Mouse (Mus musculus): ENCODE data around the gene Klhdc1. TPM values are rescaled to one million over a fixed set of nuclear protein-coding genes. Genes with fewer than 3 reads are reported as not detected.

Klhdc1 gene
- polyA plus RNA-seq, 1 experiment from 2014 or later: 3.1 TPM

DNA sequence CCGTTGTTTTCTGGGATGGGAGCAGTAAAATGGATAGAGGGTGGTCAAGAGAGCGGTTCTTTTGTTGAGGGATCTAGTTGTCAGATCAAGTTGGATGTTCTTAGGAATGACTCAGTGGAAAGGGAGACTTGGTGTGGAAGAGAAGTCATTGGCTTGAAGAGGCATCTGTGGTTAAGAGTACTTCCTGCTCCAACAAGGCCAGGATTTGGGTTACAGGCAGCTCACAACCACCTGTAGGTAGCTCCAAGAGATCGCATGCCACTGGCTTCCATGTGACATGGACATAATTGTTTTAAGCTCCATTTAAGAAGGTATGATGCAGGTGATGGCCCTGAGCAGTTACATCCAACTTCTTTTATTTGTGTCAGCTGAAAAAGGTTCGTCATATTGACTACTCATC is 8.8 kb downstream of the Klhdc1 start:
- no peaks in the 10 kb centered on the region for H3K27me3 ChIP-seq (ENCODE audit: control insufficient read depth, insufficient read depth, low read length)
- no peak for DNase-seq (ENCODE audit: low spot score)
- no peak overlapping the region for H3K4me2 ChIP-seq (ENCODE audit: low read depth, low read length, severe bottlenecking)
- H3K4me1 ChIP-seq (replicated peaks; ENCODE audit: control insufficient read depth, insufficient read depth, low read length): no peaks in the 10 kb centered on the region
- no peak overlapping the region for H3K9ac ChIP-seq (ENCODE audit: low read length)
- no peaks in the 10 kb centered on the region for H3K9me3 ChIP-seq (ENCODE audit: control insufficient read depth, low read length)
- H3K4me3 ChIP-seq (ENCODE audit: low read depth, low read length): no peak overlapping the region
- H3K36me3 ChIP-seq (ENCODE audit: control insufficient read depth, insufficient read depth, low read length): no peaks in the 10 kb centered on the region
- no peak for ATAC-seq (replicated peaks; ENCODE audit: low FRiP score)
- 84% methylated on average over 4 of the region's 4 CpGs for WGBS
- no peak overlapping the region for H3K27ac ChIP-seq (ENCODE audit: low read depth, low read length)

GRCm38 (mm10) chr12:69250756-69251155 is 9.8 kb downstream of the Klhdc1 start:
- no peaks in the 10 kb centered on the region for H3K4me1 ChIP-seq (replicated peaks; ENCODE audit: control insufficient read depth, insufficient read depth, low read length)
- DNase-seq (ENCODE audit: low spot score) (no peak), ATAC-seq (replicated peaks; ENCODE audit: low FRiP score) (no peak)
- H3K9me3 ChIP-seq (ENCODE audit: control insufficient read depth, low read length): no peaks in the 10 kb centered on the region
- H3K4me3 ChIP-seq (ENCODE audit: low read depth, low read length): no peak overlapping the region
- no peak overlapping the region for H3K27ac ChIP-seq (ENCODE audit: low read depth, low read length)
- WGBS: 77% methylated on average over 8 of the region's 8 CpGs
- no peak overlapping the region for H3K4me2 ChIP-seq (ENCODE audit: low read depth, low read length, severe bottlenecking)
- H3K9ac ChIP-seq (ENCODE audit: low read length): no peak overlapping the region
- no peaks in the 10 kb centered on the region for H3K27me3 ChIP-seq (ENCODE audit: control insufficient read depth, insufficient read depth, low read length)
- no peaks in the 10 kb centered on the region for H3K36me3 ChIP-seq (ENCODE audit: control insufficient read depth, insufficient read depth, low read length)

DNA sequence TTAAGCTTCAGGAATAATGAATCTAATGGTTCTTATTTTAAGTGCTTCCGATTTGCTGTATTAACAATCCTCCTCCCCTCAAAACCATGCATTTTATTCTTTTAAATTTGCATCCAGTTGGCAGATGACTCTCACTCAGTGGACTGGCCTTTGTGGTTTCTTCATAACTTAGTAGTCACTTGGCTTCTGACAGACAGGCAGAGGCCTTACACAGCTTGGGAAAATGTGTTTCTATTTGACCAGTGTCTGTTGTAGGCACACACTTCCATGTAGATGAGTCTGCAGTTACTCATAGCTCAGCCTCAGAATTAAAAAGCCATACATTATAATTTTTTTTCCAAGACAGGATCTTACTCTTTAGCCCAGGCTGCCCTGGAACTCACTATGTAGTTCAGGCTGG is 12.8 kb downstream of the Klhdc1 start:
- ATAC-seq (replicated peaks; ENCODE audit: low FRiP score) (no peak), DNase-seq (ENCODE audit: low spot score) (no peak)
- H3K9me3 ChIP-seq (ENCODE audit: control insufficient read depth, low read length): no peaks in the 10 kb centered on the region
- no peaks in the 10 kb centered on the region for H3K36me3 ChIP-seq (ENCODE audit: control insufficient read depth, insufficient read depth, low read length)
- no peak overlapping the region for H3K4me2 ChIP-seq (ENCODE audit: low read depth, low read length, severe bottlenecking)
- no peaks in the 10 kb centered on the region for H3K27me3 ChIP-seq (ENCODE audit: control insufficient read depth, insufficient read depth, low read length)
- no peak overlapping the region for H3K9ac ChIP-seq (ENCODE audit: low read length)
- no peaks in the 10 kb centered on the region for H3K4me1 ChIP-seq (replicated peaks; ENCODE audit: control insufficient read depth, insufficient read depth, low read length)
- no peak overlapping the region for H3K4me3 ChIP-seq (ENCODE audit: low read depth, low read length)
- no peak overlapping the region for H3K27ac ChIP-seq (ENCODE audit: low read depth, low read length)
- 91% methylated on average over 1 of the region's 1 CpGs for WGBS

DNA sequence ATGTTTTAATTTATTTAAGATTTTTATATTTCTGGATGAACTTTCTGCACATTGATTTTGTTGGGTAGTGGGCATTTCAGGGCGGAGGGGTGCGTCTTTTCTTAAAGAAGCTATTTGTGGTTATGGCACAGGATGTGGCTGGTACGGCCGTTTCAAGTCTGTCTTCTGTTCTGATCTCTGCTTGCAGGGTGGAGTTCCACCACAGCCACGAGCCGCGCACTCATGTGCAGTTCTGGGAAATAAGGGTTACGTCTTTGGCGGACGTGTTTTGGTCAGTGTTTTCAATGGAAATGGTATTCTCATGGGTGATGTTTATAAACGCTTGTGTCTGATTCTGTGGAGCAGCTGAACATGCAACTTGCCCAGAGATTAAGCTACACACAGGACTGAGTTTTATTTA is 16.9 kb downstream of the Klhdc1 start:
- H3K9me3 ChIP-seq (ENCODE audit: control insufficient read depth, low read length): no peaks in the 10 kb centered on the region
- H3K36me3 ChIP-seq (ENCODE audit: control insufficient read depth, insufficient read depth, low read length): no peaks in the 10 kb centered on the region
- no peak overlapping the region for H3K9ac ChIP-seq (ENCODE audit: low read length)
- no peak for ATAC-seq (replicated peaks; ENCODE audit: low FRiP score)
- H3K4me3 ChIP-seq (ENCODE audit: low read depth, low read length): no peak overlapping the region
- no peak overlapping the region for H3K4me2 ChIP-seq (ENCODE audit: low read depth, low read length, severe bottlenecking)
- DNase-seq (ENCODE audit: low spot score): no peak
- WGBS: 90% methylated on average over 11 of the region's 11 CpGs
- no peaks in the 10 kb centered on the region for H3K27me3 ChIP-seq (ENCODE audit: control insufficient read depth, insufficient read depth, low read length)
- no peak overlapping the region for H3K27ac ChIP-seq (ENCODE audit: low read depth, low read length)
- H3K4me1 ChIP-seq (replicated peaks; ENCODE audit: control insufficient read depth, insufficient read depth, low read length): no peaks in the 10 kb centered on the region

- H3K36me3 ChIP-seq (ENCODE audit: control insufficient read depth, insufficient read depth, low read length): no peaks in the 10 kb centered on the region
- H3K9me3 ChIP-seq (ENCODE audit: control insufficient read depth, low read length): no peaks in the 10 kb centered on the region
- no peaks in the 10 kb centered on the region for H3K4me1 ChIP-seq (replicated peaks; ENCODE audit: control insufficient read depth, insufficient read depth, low read length)
- no peak overlapping the region for H3K27ac ChIP-seq (ENCODE audit: low read depth, low read length)
- no peak overlapping the region for H3K4me2 ChIP-seq (ENCODE audit: low read depth, low read length, severe bottlenecking)
- no peak overlapping the region for H3K4me3 ChIP-seq (ENCODE audit: low read depth, low read length)
- H3K27me3 ChIP-seq (ENCODE audit: control insufficient read depth, insufficient read depth, low read length): no peaks in the 10 kb centered on the region
- no peak overlapping the region for H3K9ac ChIP-seq (ENCODE audit: low read length)
- ATAC-seq (replicated peaks; ENCODE audit: low FRiP score) (no peak), DNase-seq (ENCODE audit: low spot score) (no peak)
- 92% methylated on average over 5 of the region's 5 CpGs for WGBS
Observed at GRCm38 (mm10) chr12:69262251-69262650, 21.3 kb downstream of the Klhdc1 start.

GRCm38 (mm10) chr12:69265031-69265430 is 24.1 kb downstream of the Klhdc1 start:
- Histone ChIP-seq H3K4me3 (ENCODE audit: low read depth, low read length) (no peak overlapping the region), H3K9me3 (ENCODE audit: control insufficient read depth, low read length) (no peaks in the 10 kb centered on the region), H3K4me2 (ENCODE audit: low read depth, low read length, severe bottlenecking) (no peak overlapping the region), H3K4me1 (replicated peaks; ENCODE audit: control insufficient read depth, insufficient read depth, low read length) (no peaks in the 10 kb centered on the region), H3K27ac (ENCODE audit: low read depth, low read length) (no peak overlapping the region), H3K9ac (ENCODE audit: low read length) (no peak overlapping the region), H3K36me3 (ENCODE audit: control insufficient read depth, insufficient read depth, low read length) (no peaks in the 10 kb centered on the region), H3K27me3 (ENCODE audit: control insufficient read depth, insufficient read depth, low read length) (no peaks in the 10 kb centered on the region)
- ATAC-seq (replicated peaks; ENCODE audit: low FRiP score) (no peak), DNase-seq (ENCODE audit: low spot score) (no peak)
- WGBS: 86% methylated on average over 3 of the region's 3 CpGs

DNA sequence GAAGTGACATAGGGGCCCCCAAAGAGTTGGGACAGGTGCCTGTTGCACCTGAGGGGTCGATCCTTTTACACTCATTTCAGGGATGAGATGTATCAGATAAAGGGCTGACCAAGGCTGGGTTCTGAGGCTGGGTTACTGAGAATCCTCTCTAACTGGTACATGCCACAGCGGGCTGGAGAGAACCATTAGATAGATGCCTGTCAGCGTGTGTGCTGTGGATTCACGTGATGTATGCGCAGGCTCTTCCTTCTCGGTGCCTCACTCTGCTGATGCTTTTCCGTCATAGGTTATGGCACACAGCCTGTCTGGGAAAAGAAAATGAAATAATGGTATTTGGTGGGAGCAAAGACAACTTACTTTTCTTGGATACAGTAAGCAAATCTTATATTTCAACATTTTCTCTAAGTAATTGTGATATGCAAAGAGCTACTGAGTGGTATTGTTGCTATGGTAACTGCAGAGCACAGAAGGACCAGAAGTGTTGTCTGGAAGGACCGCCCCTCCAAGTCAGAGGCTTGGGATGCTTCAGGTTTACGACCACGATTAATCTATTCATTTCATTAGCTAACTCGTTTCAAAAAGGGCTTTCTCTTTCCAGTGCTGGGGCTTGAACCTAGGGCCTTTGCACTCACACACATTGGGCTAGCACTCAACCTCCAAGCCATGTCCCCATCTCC is 27.1 kb downstream of the Klhdc1 start:
- WGBS: 75% methylated on average over 11 of the region's 11 CpGs
- no peaks in the 10 kb centered on the region for H3K4me1 ChIP-seq (replicated peaks; ENCODE audit: control insufficient read depth, insufficient read depth, low read length)
- no peak overlapping the region for H3K9ac ChIP-seq (ENCODE audit: low read length)
- no peak overlapping the region for H3K4me3 ChIP-seq (ENCODE audit: low read depth, low read length)
- no peaks in the 10 kb centered on the region for H3K36me3 ChIP-seq (ENCODE audit: control insufficient read depth, insufficient read depth, low read length)
- DNase-seq (ENCODE audit: low spot score) (no peak), ATAC-seq (replicated peaks; ENCODE audit: low FRiP score) (no peak)
- H3K27me3 ChIP-seq (ENCODE audit: control insufficient read depth, insufficient read depth, low read length): no peaks in the 10 kb centered on the region
- no peaks in the 10 kb centered on the region for H3K9me3 ChIP-seq (ENCODE audit: control insufficient read depth, low read length)
- no peak overlapping the region for H3K27ac ChIP-seq (ENCODE audit: low read depth, low read length)
- H3K4me2 ChIP-seq (ENCODE audit: low read depth, low read length, severe bottlenecking): no peak overlapping the region

DNA sequence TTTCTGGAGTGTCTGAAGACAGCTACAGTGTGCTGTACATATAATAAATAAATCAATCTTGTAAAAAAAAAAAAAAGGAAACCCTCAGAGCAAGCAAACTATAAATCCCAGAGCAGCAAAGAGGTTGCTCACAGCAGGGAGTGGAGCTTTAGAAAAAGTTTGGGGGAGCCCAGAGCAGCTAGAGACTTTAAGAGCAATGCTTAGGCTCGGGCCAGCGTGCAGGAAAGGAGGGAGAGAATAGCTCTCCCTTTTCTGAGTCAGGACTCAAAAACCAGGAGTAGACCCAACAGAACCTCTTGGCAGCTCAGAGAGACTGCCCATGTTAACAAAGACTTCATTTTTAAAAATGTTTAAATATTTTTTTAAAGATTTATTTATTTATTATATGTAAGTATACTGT is 28.0 kb downstream of the Klhdc1 start:
- Histone ChIP-seq H3K9me3 (ENCODE audit: control insufficient read depth, low read length) (no peaks in the 10 kb centered on the region), H3K27me3 (ENCODE audit: control insufficient read depth, insufficient read depth, low read length) (no peaks in the 10 kb centered on the region), H3K4me3 (ENCODE audit: low read depth, low read length) (no peak overlapping the region), H3K9ac (ENCODE audit: low read length) (no peak overlapping the region), H3K27ac (ENCODE audit: low read depth, low read length) (no peak overlapping the region), H3K4me1 (replicated peaks; ENCODE audit: control insufficient read depth, insufficient read depth, low read length) (no peaks in the 10 kb centered on the region), H3K4me2 (ENCODE audit: low read depth, low read length, severe bottlenecking) (no peak overlapping the region), H3K36me3 (ENCODE audit: control insufficient read depth, insufficient read depth, low read length) (no peaks in the 10 kb centered on the region)
- 64% methylated on average over 2 of the region's 2 CpGs for WGBS
- DNase-seq (ENCODE audit: low spot score) (no peak), ATAC-seq (replicated peaks; ENCODE audit: low FRiP score) (no peak)

DNA sequence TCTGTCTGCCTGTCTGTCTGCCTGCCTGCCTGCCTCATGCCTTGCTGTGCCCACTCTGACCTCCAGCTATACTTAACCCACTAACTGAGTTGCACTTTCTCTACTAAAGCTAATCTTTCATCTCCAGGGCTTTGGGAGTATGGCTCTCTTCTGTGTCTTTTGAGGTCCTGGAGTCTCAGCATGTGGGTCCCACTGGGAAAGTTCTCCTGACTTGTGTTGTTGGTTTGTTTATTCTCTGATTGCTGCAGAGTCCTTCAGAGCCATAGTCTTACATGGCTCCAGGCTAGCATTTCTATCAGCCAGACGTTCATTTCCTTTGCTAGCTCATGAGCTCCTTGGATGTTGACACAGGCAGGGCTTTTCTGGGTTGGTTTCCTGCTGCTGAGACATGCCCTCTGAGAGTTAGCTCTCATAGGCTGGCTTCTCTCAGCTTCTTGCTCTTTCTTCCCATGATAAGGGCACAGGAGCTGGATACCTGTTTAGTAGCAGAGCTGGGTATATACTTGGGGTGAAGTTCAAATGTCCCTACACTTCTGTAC is 39.0 kb downstream of the Klhdc1 start:
- H3K4me3 ChIP-seq (ENCODE audit: low read depth, low read length): no peak overlapping the region
- 62% methylated on average over 1 of the region's 1 CpGs for WGBS
- ATAC-seq (replicated peaks; ENCODE audit: low FRiP score) (no peak), DNase-seq (ENCODE audit: low spot score) (no peak)
- H3K9ac ChIP-seq (ENCODE audit: low read length): no peak overlapping the region
- no peaks in the 10 kb centered on the region for H3K27me3 ChIP-seq (ENCODE audit: control insufficient read depth, insufficient read depth, low read length)
- H3K36me3 ChIP-seq (ENCODE audit: control insufficient read depth, insufficient read depth, low read length): no peaks in the 10 kb centered on the region
- no peaks in the 10 kb centered on the region for H3K9me3 ChIP-seq (ENCODE audit: control insufficient read depth, low read length)
- no peaks in the 10 kb centered on the region for H3K4me1 ChIP-seq (replicated peaks; ENCODE audit: control insufficient read depth, insufficient read depth, low read length)
- no peak overlapping the region for H3K27ac ChIP-seq (ENCODE audit: low read depth, low read length)
- no peak overlapping the region for H3K4me2 ChIP-seq (ENCODE audit: low read depth, low read length, severe bottlenecking)
